Mouse (Mus musculus) stomach, postnatal 0 days (tissue): ENCODE measurements around the gene Cmya5. TPM values are rescaled to one million over a fixed set of nuclear protein-coding genes. Genes with fewer than 3 reads are reported as not detected.

Experiments used
- ATAC-seq: fragments of 200-750 bp; cut with Nextera tagmentation; 2 replicates; pipeline ENCODE4 v1.8.0; 2017; ENCODE audit not compliant: low FRiP score, low TSS enrichment
- DNase-seq: peaks from one replicate; pipeline ENCODE4 v3.0.0-alpha.2; 2016; ENCODE audit warnings: low spot score
- H3K27ac ChIP-seq: fragments of 300-500 bp; sonication (generic); replicated peaks from 2 replicates; pipeline ENCODE4 v1.5.1; 2014; ENCODE audit warnings: mild to moderate bottlenecking, control low read depth
- H3K27me3 ChIP-seq: fragments of 300-500 bp; sonication (generic); 2 replicates; pipeline ENCODE4 v1.6.1; 2014; ENCODE audit warnings: low read length; ENCODE audit not compliant: control insufficient read depth, insufficient read depth
- H3K36me3 ChIP-seq: fragments of 300-500 bp; sonication (generic); 2 replicates; pipeline ENCODE4 v1.6.1; 2014; ENCODE audit warnings: low read length, mixed read lengths; ENCODE audit not compliant: control insufficient read depth, insufficient read depth
- H3K4me1 ChIP-seq: fragments of 300-500 bp; sonication (generic); replicated peaks from 2 replicates; pipeline ENCODE4 v1.6.1; 2014; ENCODE audit warnings: antibody characterized with exemption; ENCODE audit not compliant: control insufficient read depth, insufficient read depth
- H3K4me2 ChIP-seq: fragments of 300-500 bp; sonication (generic); replicated peaks from 2 replicates; pipeline ENCODE4 v1.6.1; 2014; ENCODE audit warnings: low read depth, mild to moderate bottlenecking, control low read depth, moderate library complexity
- H3K4me3 ChIP-seq: fragments of 300-500 bp; sonication (generic); 2 replicates; pipeline ENCODE4 v1.5.1; 2014; ENCODE audit warnings: low read depth, low read length, control low read depth
- H3K9ac ChIP-seq: fragments of 300-500 bp; sonication (generic); 2 replicates; pipeline ENCODE4 v1.6.1; 2014; ENCODE audit warnings: mild to moderate bottlenecking, low read length, control low read depth, mixed read lengths
- H3K9me3 ChIP-seq: fragments of 300-500 bp; sonication (generic); 2 replicates; pipeline ENCODE4 v1.6.1; 2016; ENCODE audit warnings: low read length; ENCODE audit not compliant: control insufficient read depth
- CTCF ChIP-seq: IDR thresholded peaks from 2 replicates; pipeline ENCODE4 v1.5.1; 2016; ENCODE audit warnings: antibody characterized with exemption, low read depth, mild to moderate bottlenecking, moderate library complexity
- EP300 ChIP-seq: optimal IDR thresholded peaks from 2 replicates; pipeline ENCODE3; 2016; ENCODE audit warnings: antibody characterized with exemption
- WGBS: fragments of 180-500 bp; shearing (Covaris S2); extraction: QIAGEN DNeasy Blood & Tissue Kit; methylation state at CpG from one replicate; pipeline ENCODE4 v1.1.7; 2014; 5-methylcytosine and 5-hydroxymethylcytosine counted together
- polyA plus RNA-seq: library from polyadenylated mRNA; unstranded; fragments of >200 nt; fragmentation: Nextera tagmentation; extraction: Ambion mirVana; gene quantifications from 2 replicates; pipeline ENCODE4 v1.2.1, GENCODE M21; 2015

Cmya5 gene
- polyA plus RNA-seq, 1 experiment from 2014 or later: 0.13 TPM

DNA sequence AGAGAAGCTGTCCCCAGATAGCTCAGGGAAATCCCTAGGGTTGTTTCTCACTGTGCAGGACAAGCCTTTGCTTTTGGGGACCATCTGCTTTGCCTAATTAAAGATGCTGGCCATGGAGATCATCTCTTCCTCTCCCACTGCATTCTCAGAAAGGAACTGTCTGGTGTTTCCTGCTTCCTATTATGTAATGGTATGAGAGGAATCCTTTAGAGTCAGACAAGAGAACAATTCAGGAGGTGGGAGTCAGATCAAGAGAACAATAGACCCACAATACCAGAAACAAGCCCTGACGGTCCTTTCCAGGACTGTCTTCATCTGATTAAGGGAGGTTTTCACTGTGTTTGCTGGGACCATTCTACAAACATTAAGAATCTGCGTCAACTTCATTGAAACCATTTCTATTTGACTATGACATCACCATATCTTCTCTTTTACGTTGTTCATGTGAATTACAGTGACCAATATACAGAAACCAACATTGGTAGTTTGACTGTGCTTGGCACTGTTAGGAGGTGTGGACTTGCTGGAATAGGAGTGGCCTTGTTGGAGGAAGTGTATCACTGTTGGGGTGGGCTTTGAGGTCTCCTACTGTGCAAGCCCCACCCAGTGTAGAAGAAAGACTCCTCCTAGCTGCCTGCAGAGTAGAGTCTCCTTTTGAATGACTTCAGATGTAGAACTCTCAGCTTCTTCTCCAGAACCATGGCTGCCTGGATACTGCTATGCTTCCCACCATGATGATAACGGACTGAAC is 42.0 kb downstream of the Cmya5 start:
- WGBS: 68% methylated on average over 4 of the region's 4 CpGs
- DNase-seq (no peak), ATAC-seq (no peak)
- H3K9me3 ChIP-seq: no peaks in the 10 kb centered on the region
- no peak overlapping the region for H3K4me3 ChIP-seq
- no peak overlapping the region for H3K9ac ChIP-seq
- H3K4me2 ChIP-seq: no peak overlapping the region
- TF ChIP-seq EP300 (no peak), CTCF (no peak)
- no peaks in the 10 kb centered on the region for H3K27me3 ChIP-seq
- no peaks in the 10 kb centered on the region for H3K36me3 ChIP-seq
- H3K27ac ChIP-seq: no peak overlapping the region
- no peaks in the 10 kb centered on the region for H3K4me1 ChIP-seq

GRCm38 (mm10) chr13:93098596-93098995 is 45.9 kb downstream of the Cmya5 start:
- no peak for ATAC-seq
- H3K4me3 ChIP-seq: no peak overlapping the region
- TF ChIP-seq CTCF (no peak), EP300 (no peak)
- no peaks in the 10 kb centered on the region for H3K9me3 ChIP-seq
- 83% methylated on average over 3 of the region's 3 CpGs for WGBS
- H3K27ac ChIP-seq: no peak overlapping the region
- H3K9ac ChIP-seq: no peak overlapping the region
- no peaks in the 10 kb centered on the region for H3K4me1 ChIP-seq
- H3K27me3 ChIP-seq: no peaks in the 10 kb centered on the region
- no peaks in the 10 kb centered on the region for H3K36me3 ChIP-seq
- DNase-seq: no peak
- H3K4me2 ChIP-seq: no peak overlapping the region

DNA sequence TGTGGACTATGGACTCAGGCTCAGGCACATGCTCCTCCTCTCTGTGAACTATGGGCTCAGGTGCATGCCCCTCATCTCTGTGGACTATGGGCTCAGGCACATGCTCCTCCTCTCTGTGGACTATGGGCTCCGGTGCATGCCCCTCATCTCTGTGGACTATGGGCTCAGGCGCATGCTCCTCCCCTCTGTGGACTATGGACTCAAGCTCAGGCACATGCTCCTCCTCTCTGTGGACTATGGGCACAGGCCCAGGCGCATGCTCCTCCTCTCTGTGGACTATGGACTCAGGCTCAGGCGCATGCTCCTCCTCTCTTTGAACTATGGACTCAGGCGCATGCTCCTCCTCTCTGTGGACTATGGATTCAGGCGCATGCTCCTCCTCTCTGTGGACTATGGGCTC is 47.9 kb downstream of the Cmya5 start:
- Histone ChIP-seq H3K4me2 (no peak overlapping the region), H3K4me3 (no peak overlapping the region), H3K9me3 (no peaks in the 10 kb centered on the region), H3K9ac (no peak overlapping the region), H3K36me3 (no peaks in the 10 kb centered on the region), H3K4me1 (no peaks in the 10 kb centered on the region), H3K27me3 (no peaks in the 10 kb centered on the region), H3K27ac (no peak overlapping the region)
- WGBS: 95% methylated on average over 6 of the region's 6 CpGs
- DNase-seq (peak; percentile 43), ATAC-seq (no peak)
- TF ChIP-seq CTCF: no peak

- ATAC-seq: no peak
- no peak for TF ChIP-seq EP300
- no peak for TF ChIP-seq CTCF
- no peak for DNase-seq
- H3K4me3 ChIP-seq: no peak overlapping the region
- no peaks in the 10 kb centered on the region for H3K27me3 ChIP-seq
- no peaks in the 10 kb centered on the region for H3K36me3 ChIP-seq
- no peak overlapping the region for H3K4me2 ChIP-seq
- no peak overlapping the region for H3K9ac ChIP-seq
- WGBS: 82% methylated on average over 15 of the region's 15 CpGs
- no peaks in the 10 kb centered on the region for H3K4me1 ChIP-seq
- no peak overlapping the region for H3K27ac ChIP-seq
- no peaks in the 10 kb centered on the region for H3K9me3 ChIP-seq
These were observed 49.3 kb downstream of the Cmya5 start for GRCm38 (mm10) chr13:93095097-93095791.

DNA sequence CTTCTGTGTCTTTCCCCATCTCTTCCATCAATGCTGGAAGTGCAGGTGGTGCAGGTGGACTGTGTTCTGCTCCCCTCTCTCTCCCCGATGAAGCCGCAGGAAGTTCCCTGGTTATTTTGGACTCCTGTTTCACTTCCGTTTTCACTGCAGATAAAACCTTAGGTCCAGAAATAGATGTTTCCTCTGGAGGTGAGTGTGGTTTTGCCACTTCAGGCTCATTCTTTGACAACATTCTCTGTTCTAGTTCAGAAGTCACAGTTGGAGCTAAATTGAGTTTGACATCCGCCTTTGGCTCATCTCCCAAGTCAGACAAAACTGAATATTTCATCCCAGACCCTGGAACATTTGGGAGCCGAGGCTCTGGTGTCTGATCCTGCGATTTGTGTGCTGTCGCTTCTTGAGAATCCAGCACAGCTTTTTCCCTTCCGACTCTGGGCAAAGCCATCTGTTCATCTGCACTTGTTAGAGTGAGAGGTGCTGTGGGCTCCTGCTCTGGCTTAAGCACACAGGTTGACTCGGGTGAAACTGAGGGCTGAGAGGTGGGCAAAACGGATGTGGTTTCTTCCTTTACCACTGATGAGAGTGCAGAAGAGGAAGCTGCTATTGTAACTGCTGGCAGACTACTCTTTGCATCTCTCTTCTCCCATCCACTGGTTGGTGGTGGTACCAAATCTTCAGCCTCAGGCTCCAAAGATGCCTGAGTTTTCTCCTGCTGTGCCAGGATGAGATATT is 50.2 kb downstream of the Cmya5 start:
- TF ChIP-seq EP300 (no peak), CTCF (no peak)
- H3K36me3 ChIP-seq: no peaks in the 10 kb centered on the region
- DNase-seq: no peak

More for the DNA sequence above, 50.2 kb downstream of the Cmya5 start:
- no peaks in the 10 kb centered on the region for H3K4me1 ChIP-seq
- 70% methylated on average over 10 of the region's 10 CpGs for WGBS
- H3K4me2 ChIP-seq: no peak overlapping the region
- ATAC-seq: no peak
- no peaks in the 10 kb centered on the region for H3K27me3 ChIP-seq
- no peaks in the 10 kb centered on the region for H3K9me3 ChIP-seq
- H3K4me3 ChIP-seq: no peak overlapping the region
- H3K27ac ChIP-seq: no peak overlapping the region
- H3K9ac ChIP-seq: no peak overlapping the region
